Mouse (Mus musculus) lung, adult 18-20 months (tissue): ENCODE measurements around the gene Gm2022.
"Not testable (repeated sequence)": the region's sequence is repeated elsewhere in the genome, so short reads cannot be mapped to it uniquely, and the experiment has no call there.

Experiments used
- DNase-seq, 2 experiments: peaks; one replicate each; pipeline ENCODE4 v3.0.0; 2022; ENCODE audit warnings: mixed read lengths in 2 of 2

Gm2022 gene

DNA sequence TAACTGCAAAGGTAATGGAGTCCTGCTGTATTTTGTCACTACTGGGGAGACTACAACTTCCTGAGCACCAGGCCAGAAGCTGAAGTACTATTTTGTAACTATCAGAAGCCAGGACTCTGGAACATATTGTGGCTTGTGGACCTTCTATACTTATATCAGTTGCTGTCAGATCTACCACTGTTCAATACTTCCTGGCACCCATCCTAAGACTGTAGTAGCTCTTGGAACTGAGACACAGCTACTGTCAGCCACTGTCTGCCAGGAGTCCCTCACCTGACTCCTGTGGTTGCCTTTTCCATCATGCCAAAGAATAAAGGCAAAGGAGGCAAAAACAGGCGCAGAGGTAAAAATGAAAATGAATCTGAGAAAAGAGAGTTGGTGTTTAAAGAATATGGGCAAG, at the start of gene Gm2022:
Gm2022 (plus strand) TSS at position 301 of the 400 bp plus-strand sequence.
- DNase-seq = not testable (repeated sequence)

DNA sequence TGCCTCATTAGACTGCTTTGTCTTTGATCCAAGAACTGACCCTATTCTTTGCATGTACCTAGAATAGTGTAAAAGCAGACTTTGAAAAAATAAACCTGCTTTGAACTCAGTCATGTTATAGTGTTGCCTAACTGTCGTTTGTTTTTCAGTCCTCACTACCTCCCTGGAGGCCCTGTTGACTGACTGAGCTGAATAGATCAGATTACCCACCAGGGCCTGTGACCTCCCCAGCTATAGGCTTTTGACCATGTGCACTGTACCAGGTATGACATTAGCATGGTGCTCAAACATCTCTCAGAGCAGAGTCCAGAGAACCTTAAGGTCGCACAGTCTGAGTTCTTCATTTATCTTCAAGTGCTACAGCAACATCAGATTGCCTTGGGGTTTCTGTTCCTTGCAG, 44.5 kb upstream of the Gm2022 start:
- DNase-seq = not testable (repeated sequence)

DNA sequence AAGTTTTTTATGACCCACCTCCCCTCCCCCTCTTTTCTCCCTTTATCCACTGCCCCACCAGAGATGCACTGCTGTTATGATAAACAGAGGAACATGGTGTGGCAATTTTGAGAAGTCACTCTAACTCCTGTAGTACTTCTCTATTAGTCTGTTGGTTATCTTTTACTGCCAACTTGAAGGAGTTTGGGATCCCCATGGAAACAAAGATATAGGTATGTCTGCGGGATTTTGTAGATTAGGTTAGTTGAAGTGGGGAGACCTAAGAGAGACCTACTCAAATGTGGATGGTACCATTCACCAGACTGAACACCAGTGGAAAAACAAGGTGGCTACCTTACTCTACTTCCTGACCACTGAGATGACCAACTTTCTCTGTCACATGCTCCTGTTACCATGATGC, 39.1 kb upstream of the Gm2022 start:
- not testable (repeated sequence) for DNase-seq

DNA sequence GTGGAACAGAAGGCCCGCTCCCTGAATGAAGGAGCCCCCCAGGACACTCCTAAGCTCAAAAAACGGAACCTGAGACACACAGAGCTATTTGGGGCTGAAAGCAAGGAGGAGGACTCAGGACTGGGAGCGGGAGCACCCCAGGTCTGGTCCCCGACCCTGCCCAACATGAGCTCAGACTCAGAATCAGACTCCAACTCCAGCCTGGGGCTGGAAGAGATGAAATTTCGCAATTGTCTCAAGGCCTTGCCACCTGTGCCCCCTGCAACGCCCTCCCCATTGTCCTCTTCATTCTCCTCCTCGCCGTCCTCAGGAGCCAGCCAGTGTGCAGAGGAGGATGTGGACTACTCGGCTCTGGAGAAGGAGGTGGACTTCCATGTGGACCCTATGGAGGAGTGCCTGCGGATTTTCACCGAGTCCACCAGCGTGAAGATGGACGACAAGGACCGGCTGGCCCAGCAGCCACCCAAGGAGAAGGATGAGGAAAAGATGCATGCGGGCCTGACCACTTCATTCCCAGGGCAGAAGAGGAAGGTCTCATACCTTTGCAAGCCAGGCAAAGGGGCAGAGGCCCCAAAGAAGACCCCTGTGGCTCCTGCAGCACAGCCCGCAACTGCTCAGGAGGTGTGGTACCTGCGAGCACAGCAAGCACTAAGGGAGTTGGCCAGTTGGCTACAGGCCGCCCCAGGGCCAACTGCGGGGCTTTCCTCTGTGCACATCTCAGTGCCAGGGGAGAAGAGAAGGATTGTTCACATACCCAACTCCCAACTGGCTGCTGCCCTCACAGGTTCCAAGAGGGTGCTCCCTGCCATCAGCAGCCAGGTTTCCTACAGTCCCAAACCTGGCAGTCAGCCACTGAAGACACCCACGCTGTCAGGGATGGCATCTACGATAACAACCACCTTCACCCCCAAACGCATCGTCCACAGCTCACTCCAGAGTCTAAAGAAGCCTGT, 33.2 kb upstream of the Gm2022 start:
- not testable (repeated sequence) for DNase-seq

DNA sequence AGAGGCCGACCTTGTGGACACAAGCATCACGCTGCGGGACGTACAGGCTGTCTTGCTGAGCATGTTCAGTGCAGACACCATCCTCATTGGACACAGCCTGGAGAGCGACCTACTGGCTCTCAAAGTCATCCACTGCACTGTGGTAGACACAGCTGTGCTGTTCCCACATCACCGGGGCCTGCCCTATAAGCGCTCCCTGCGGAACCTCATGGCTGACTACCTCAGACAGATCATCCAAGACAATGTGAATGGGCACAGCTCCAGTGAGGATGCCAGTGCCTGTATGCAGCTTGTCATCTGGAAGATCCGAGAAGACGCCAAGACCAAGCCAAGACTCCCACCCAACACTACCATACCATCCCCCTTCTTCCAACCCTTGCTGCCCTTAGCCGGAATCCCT, 31.5 kb upstream of the Gm2022 start:
- DNase-seq = not testable (repeated sequence)

GRCm38 (mm10) chr12:87864048-87864447, 31.1 kb upstream of the Gm2022 start:
- DNase-seq = not testable (repeated sequence)

GRCm38 (mm10) chr12:87873772-87874171, 21.4 kb upstream of the Gm2022 start, which contains the start of gene Gm2016:
Gm2016 (plus strand) TSS chr12:87874072.
- DNase-seq = not testable (repeated sequence)

DNA sequence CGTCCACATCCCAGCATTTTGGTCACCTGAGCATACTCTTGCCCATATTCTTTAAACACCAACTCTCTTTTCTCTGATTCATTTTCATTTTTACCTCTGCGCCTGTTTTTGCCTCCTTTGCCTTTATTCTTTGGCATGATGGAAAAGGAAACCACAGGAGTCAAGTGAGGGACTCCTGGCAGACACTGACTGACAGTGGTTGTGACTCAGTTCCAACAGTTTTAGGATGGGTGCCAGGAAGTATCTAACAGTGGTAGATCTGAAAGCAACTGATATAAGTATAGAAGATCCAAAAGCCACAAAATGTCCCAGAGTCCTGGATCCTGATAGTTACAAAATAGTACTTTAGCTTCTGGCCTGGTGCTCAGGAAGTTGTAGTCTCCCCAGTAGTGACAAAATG, 24.6 kb downstream of the Gm2022 start, which contains the start of gene Gm2035:
Gm2035 (minus strand) TSS at position 137 of the 400 bp plus-strand sequence.
- DNase-seq = not testable (repeated sequence)
